10 mouse cellular contexts compared by ENCODE assay signal in genomic region chr12:70144106-70144587, GRCm38 (mm10). TPM values are rescaled to one million over a fixed set of nuclear protein-coding genes. Genes with fewer than 3 reads are reported as not detected.
DNase-seq lines count a peak whose midpoint lies in the region; ATAC-seq lines count a peak whose summit lies in the region.
"Not testable (repeated sequence)": the region's sequence is repeated elsewhere in the genome, so short reads cannot be mapped to it uniquely, and the experiment has no call there.
"Had no signal": no experiment of that assay in that cellular context is flagged by ENCODE, and none has a peak within 500 bp of the region (broad histone marks: within the 10 kb centered on the region; RNA-seq: fewer than 3 reads in every experiment).

No protein-coding gene starts in this region.

- not testable (repeated sequence) for H3K9me3 ChIP-seq in forebrain, embryonic 10.5 days; heart, embryonic 13.5 days; hindbrain, embryonic 14.5 days (ENCODE audit: control insufficient read depth, low read length); kidney, embryonic 16.5 days (ENCODE audit: low read length); midbrain, embryonic 10.5 days (replicated peaks); stomach, embryonic 14.5 days (ENCODE audit: control insufficient read depth, low read depth, low read length)

- peak; percentile 15 for DNase-seq in adrenal gland, postnatal 14 days
- not testable (repeated sequence) for DNase-seq in forebrain, embryonic 10.5 days (ENCODE audit: extremely low spot score, low spot score); hindbrain, embryonic 14.5 days (ENCODE audit: low spot score); midbrain, embryonic 10.5 days (ENCODE audit: low spot score)
- DNase-seq in liver: peak; percentile 19

- not testable (repeated sequence) for H3K27me3 ChIP-seq in forebrain, embryonic 10.5 days (ENCODE audit: poor library complexity, severe bottlenecking); heart, embryonic 13.5 days (replicated peaks); hindbrain, embryonic 14.5 days (ENCODE audit: control insufficient read depth, insufficient read depth, low read length); kidney, embryonic 16.5 days (ENCODE audit: insufficient read depth, low read length); midbrain, embryonic 10.5 days (ENCODE audit: low read depth, poor library complexity, severe bottlenecking); stomach, embryonic 14.5 days (ENCODE audit: control insufficient read depth, insufficient read depth, low read length)

- peak overlapping the region; percentile 22; the same call in 1 of the 2 replicates for H3K4me2 ChIP-seq in heart, embryonic 13.5 days
- not testable (repeated sequence) for H3K4me2 ChIP-seq in hindbrain, embryonic 14.5 days (replicated peaks); kidney, embryonic 16.5 days (replicated peaks; ENCODE audit: low read depth, low read length); stomach, embryonic 14.5 days (replicated peaks; ENCODE audit: low read depth, low read length)

- 42% methylated on average over 3 of the region's 3 CpGs for WGBS in forebrain, embryonic 10.5 days
- WGBS in heart, embryonic 13.5 days: 4% methylated on average over 3 of the region's 3 CpGs
- 22% methylated on average over 3 of the region's 3 CpGs for WGBS in hindbrain, embryonic 14.5 days
- 14% methylated on average over 3 of the region's 3 CpGs for WGBS in kidney, embryonic 16.5 days
- 26% methylated on average over 3 of the region's 3 CpGs for WGBS in midbrain, embryonic 10.5 days
- WGBS in stomach, embryonic 14.5 days: 3% methylated on average over 3 of the region's 3 CpGs

- H3K4me1 ChIP-seq in forebrain, embryonic 10.5 days: peaks cover 27% of the 10 kb centered on the region
- H3K4me1 ChIP-seq in heart, embryonic 13.5 days: peaks cover 29% of the 10 kb centered on the region
- not testable (repeated sequence) for H3K4me1 ChIP-seq in hindbrain, embryonic 14.5 days (replicated peaks; ENCODE audit: control insufficient read depth, insufficient read depth, low read length); stomach, embryonic 14.5 days (ENCODE audit: control insufficient read depth, insufficient read depth, low read length)
- H3K4me1 ChIP-seq in kidney, embryonic 16.5 days (ENCODE audit: insufficient read depth, low read length): peaks cover 25% of the 10 kb centered on the region
- peaks cover 22% of the 10 kb centered on the region for H3K4me1 ChIP-seq in midbrain, embryonic 10.5 days

- not testable (repeated sequence) for H3K36me3 ChIP-seq in forebrain, embryonic 10.5 days (replicated peaks); heart, embryonic 13.5 days; hindbrain, embryonic 14.5 days (replicated peaks; ENCODE audit: control insufficient read depth, insufficient read depth); kidney, embryonic 16.5 days (ENCODE audit: insufficient read depth, low read length); midbrain, embryonic 10.5 days; stomach, embryonic 14.5 days (ENCODE audit: control insufficient read depth, insufficient read depth, low read length)

- H3K27ac ChIP-seq in forebrain, embryonic 10.5 days: peak overlapping the region; percentile 68
- peak overlapping the region; percentile 89 for H3K27ac ChIP-seq in heart, embryonic 13.5 days (replicated peaks)
- peak overlapping the region; percentile 21; the same call in 1 of the 2 replicates for H3K27ac ChIP-seq in hindbrain, embryonic 14.5 days
- peak overlapping the region; percentile 88 for H3K27ac ChIP-seq in kidney, embryonic 16.5 days (ENCODE audit: low read length)
- H3K27ac ChIP-seq in midbrain, embryonic 10.5 days (replicated peaks): peak overlapping the region; percentile 64
- H3K27ac ChIP-seq in stomach, embryonic 14.5 days (ENCODE audit: low read length): peak overlapping the region; percentile 93

- not testable (repeated sequence) for H3K4me3 ChIP-seq in forebrain, embryonic 10.5 days; heart, embryonic 13.5 days; hindbrain, embryonic 14.5 days (replicated peaks; ENCODE audit: low read length); kidney, embryonic 16.5 days (ENCODE audit: low read length); midbrain, embryonic 10.5 days; stomach, embryonic 14.5 days (ENCODE audit: low read depth, low read length)

- peak; percentile 62; the same call in 1 of the 2 replicates for ATAC-seq in heart, embryonic 13.5 days (ENCODE audit: extremely low read depth, insufficient number of reproducible peaks, low FRiP score, low TSS enrichment)
- ATAC-seq in hindbrain, embryonic 14.5 days (ENCODE audit: low FRiP score): not testable (repeated sequence)
- peak; percentile 88 for ATAC-seq in kidney, embryonic 16.5 days (ENCODE audit: low FRiP score, low TSS enrichment)
- peak; percentile 83 for ATAC-seq in stomach, embryonic 14.5 days (ENCODE audit: insufficient number of reproducible peaks, insufficient read depth, low FRiP score, low read depth)

- H3K9ac ChIP-seq in heart, embryonic 13.5 days: peak overlapping the region; percentile 67
- not testable (repeated sequence) for H3K9ac ChIP-seq in hindbrain, embryonic 14.5 days; kidney, embryonic 16.5 days (replicated peaks; ENCODE audit: low read length); stomach, embryonic 14.5 days (replicated peaks; ENCODE audit: low read depth, low read length)

RNA-seq across cellular contexts. Expression of gene Abhd12b, which starts 9.8 kb away (rescaled TPM):
- total RNA-seq in adrenal gland, postnatal 14 days (2021): not detected in 2 replicates
- polyA plus RNA-seq in forebrain, embryonic 10.5 days (2016; fragmentation: Nextera tagmentation; extraction: Ambion mirVana): not detected in 2 replicates
- polyA plus RNA-seq in heart, embryonic 13.5 days (2015; fragmentation: Nextera tagmentation; extraction: Ambion mirVana): not detected in 2 replicates
- polyA plus RNA-seq in hindbrain, embryonic 14.5 days (2014; fragmentation: Nextera tagmentation; extraction: Ambion mirVana): 0.23 TPM in 1 of 2 replicates, not detected in the other
- polyA plus RNA-seq in kidney, embryonic 16.5 days (2015; fragmentation: Nextera tagmentation; extraction: Ambion mirVana): 0.05 and 0.17 TPM in 2 replicates
- polyA plus RNA-seq in midbrain, embryonic 10.5 days (2016; fragmentation: Nextera tagmentation; extraction: Ambion mirVana): 0.10 TPM in 1 of 2 replicates, not detected in the other
- polyA plus RNA-seq in stomach, embryonic 14.5 days (2014; fragmentation: Nextera tagmentation; extraction: Ambion mirVana): 0.29 and 0.33 TPM in 2 replicates
- polyA plus RNA-seq: G1E; liver, embryonic 11.5 days had no signal

RNA-seq across cellular contexts. Expression of gene Nin, which starts 30.6 kb away (rescaled TPM):
- total RNA-seq in adrenal gland, postnatal 14 days (2021): 36.5 and 42.6 TPM in 2 replicates
- polyA plus RNA-seq in forebrain, embryonic 10.5 days (2016; fragmentation: Nextera tagmentation; extraction: Ambion mirVana): 8.9 and 9.7 TPM in 2 replicates
- 6.0 and 7.1 TPM in 2 replicates for polyA plus RNA-seq in heart, embryonic 13.5 days (2015; fragmentation: Nextera tagmentation; extraction: Ambion mirVana)
- 12.6 and 12.8 TPM in 2 replicates for polyA plus RNA-seq in hindbrain, embryonic 14.5 days (2014; fragmentation: Nextera tagmentation; extraction: Ambion mirVana)
- 12.0 and 13.4 TPM in 2 replicates for polyA plus RNA-seq in kidney, embryonic 16.5 days (2015; fragmentation: Nextera tagmentation; extraction: Ambion mirVana)
- polyA plus RNA-seq in midbrain, embryonic 10.5 days (2016; fragmentation: Nextera tagmentation; extraction: Ambion mirVana): 9.4 and 10.0 TPM in 2 replicates
- 23.3 and 26.1 TPM in 2 replicates for polyA plus RNA-seq in stomach, embryonic 14.5 days (2014; fragmentation: Nextera tagmentation; extraction: Ambion mirVana)

Comparison
In these comparisons a context has a peak if more than half of its experiments do, and no peak if none do; other contexts are left out.
1. H3K27ac ChIP-seq: peak in every context shown above with its lines; median percentile 93 in stomach, embryonic 14.5 days; 89 in heart, embryonic 13.5 days; 88 in kidney, embryonic 16.5 days; 68 in forebrain, embryonic 10.5 days; 64 in midbrain, embryonic 10.5 days; 21 in hindbrain, embryonic 14.5 days.